Mouse (Mus musculus): ENCODE results near the gene Nrbp1. TPM values are rescaled to one million over a fixed set of nuclear protein-coding genes. Genes with fewer than 3 reads are reported as not detected.

The Nrbp1 gene
- polyA plus RNA-seq, 1 experiment from 2014 or later, result 165 TPM

DNA sequence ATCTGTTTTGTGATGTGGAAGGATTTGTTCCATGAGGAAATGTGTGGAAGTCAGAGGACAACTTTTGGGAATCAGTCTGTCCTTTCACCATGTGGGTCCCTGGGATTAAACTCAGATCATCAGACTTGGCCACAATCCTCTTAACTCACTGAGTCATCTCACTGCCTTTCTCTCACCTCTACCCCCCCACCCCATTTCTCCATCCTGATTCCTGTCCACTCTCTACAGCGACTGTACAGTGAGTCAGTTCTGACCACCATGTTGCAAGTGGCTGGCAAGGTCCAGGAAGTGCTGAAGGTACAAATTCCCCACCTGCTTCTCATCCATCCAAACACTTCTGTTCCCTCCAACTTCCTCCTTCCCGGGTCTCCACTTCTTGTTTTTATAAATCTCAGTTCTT lies 57.8 kb downstream of the Nrbp1 start:
- no peak overlapping the region for H3K27ac ChIP-seq (ENCODE audit: low read depth)
- DNase-seq, result no peak
- TF ChIP-seq CTCF (IDR thresholded peaks at IDR 0.05; ENCODE audit: low read depth), result no peak
- WGBS, result 36% methylated on average over 2 of the region's 2 CpGs
- H3K36me3 ChIP-seq (ENCODE audit: insufficient read depth), result peaks cover 4% of the 10 kb centered on the region; the same call in 1 of the 2 replicates
- no peak overlapping the region for H3K4me3 ChIP-seq (ENCODE audit: low read depth, low read length)
- no peak overlapping the region for H3K9ac ChIP-seq
- no peaks in the 10 kb centered on the region for H3K9me3 ChIP-seq (ENCODE audit: low read depth, low read length)
- no peak for ATAC-seq (ENCODE audit: insufficient read depth)
- H3K4me1 ChIP-seq (ENCODE audit: insufficient read depth), result no peaks in the 10 kb centered on the region
- no peak overlapping the region for H3K4me2 ChIP-seq
- no peaks in the 10 kb centered on the region for H3K27me3 ChIP-seq (ENCODE audit: insufficient read depth, low read length)

Other genes with a start within 250 kb of the Nrbp1 start
- gene Atraid, start 192.6 kb upstream of the Nrbp1 start, polyA plus RNA-seq (2014; fragmentation: Nextera tagmentation; extraction: Ambion mirVana), result 148 and 159 TPM in 2 replicates
- gene Slc5a6, start 191.9 kb upstream of the Nrbp1 start, polyA plus RNA-seq (2014; fragmentation: Nextera tagmentation; extraction: Ambion mirVana), result 7.2 and 8.0 TPM in 2 replicates
- 38.0 and 43.4 TPM in 2 replicates for gene Cad, start 186.1 kb upstream of the Nrbp1 start, polyA plus RNA-seq (2014; fragmentation: Nextera tagmentation; extraction: Ambion mirVana)
- not detected in 2 replicates for gene Dnajc5g, start 134.6 kb upstream of the Nrbp1 start, polyA plus RNA-seq (2014; fragmentation: Nextera tagmentation; extraction: Ambion mirVana)
- 0.38 TPM in 1 of 2 replicates, not detected in the other for gene Slc30a3, start 132.6 kb upstream of the Nrbp1 start, polyA plus RNA-seq (2014; fragmentation: Nextera tagmentation; extraction: Ambion mirVana)
- 0.30 TPM in 1 of 2 replicates, not detected in the other for gene Trim54, start 124.2 kb upstream of the Nrbp1 start, polyA plus RNA-seq (2014; fragmentation: Nextera tagmentation; extraction: Ambion mirVana)
- gene Ucn, start 102.0 kb upstream of the Nrbp1 start, polyA plus RNA-seq (2014; fragmentation: Nextera tagmentation; extraction: Ambion mirVana), result not detected in 2 replicates
- 55.3 and 58.3 TPM in 2 replicates for gene Mpv17, start 86.6 kb upstream of the Nrbp1 start, polyA plus RNA-seq (2014; fragmentation: Nextera tagmentation; extraction: Ambion mirVana)
- gene Gm29609, start 61.0 kb upstream of the Nrbp1 start, polyA plus RNA-seq (2014; fragmentation: Nextera tagmentation; extraction: Ambion mirVana), result 0.68 and 0.92 TPM in 2 replicates
- 74.1 and 78.6 TPM in 2 replicates for gene Gtf3c2, start 60.7 kb upstream of the Nrbp1 start, polyA plus RNA-seq (2014; fragmentation: Nextera tagmentation; extraction: Ambion mirVana)
- gene Snx17, start 47.6 kb upstream of the Nrbp1 start, polyA plus RNA-seq (2014; fragmentation: Nextera tagmentation; extraction: Ambion mirVana), result 130 and 131 TPM in 2 replicates
- gene Eif2b4, start 47.4 kb upstream of the Nrbp1 start, polyA plus RNA-seq (2014; fragmentation: Nextera tagmentation; extraction: Ambion mirVana), result 64.2 and 70.6 TPM in 2 replicates
- gene Zfp513, start 38.6 kb upstream of the Nrbp1 start, polyA plus RNA-seq (2014; fragmentation: Nextera tagmentation; extraction: Ambion mirVana), result 5.4 and 7.1 TPM in 2 replicates
- 144 and 148 TPM in 2 replicates for gene Ppm1g, start 20.2 kb upstream of the Nrbp1 start, polyA plus RNA-seq (2014; fragmentation: Nextera tagmentation; extraction: Ambion mirVana)
- 0.37 and 0.38 TPM in 2 replicates for gene Gm9970, start 368 bp downstream of the Nrbp1 start, polyA plus RNA-seq (2014; fragmentation: Nextera tagmentation; extraction: Ambion mirVana)
- gene Krtcap3, start 10.8 kb downstream of the Nrbp1 start, polyA plus RNA-seq (2014; fragmentation: Nextera tagmentation; extraction: Ambion mirVana), result 31.1 and 32.0 TPM in 2 replicates
- gene Ift172, start 50.3 kb downstream of the Nrbp1 start, polyA plus RNA-seq (2014; fragmentation: Nextera tagmentation; extraction: Ambion mirVana), result 32.3 and 36.4 TPM in 2 replicates
- gene Fndc4, start 55.2 kb downstream of the Nrbp1 start, polyA plus RNA-seq (2014; fragmentation: Nextera tagmentation; extraction: Ambion mirVana), result 58.5 and 68.6 TPM in 2 replicates
- 0.34 TPM in 1 of 2 replicates, not detected in the other for gene Gckr, start 56.6 kb downstream of the Nrbp1 start, polyA plus RNA-seq (2014; fragmentation: Nextera tagmentation; extraction: Ambion mirVana)
- gene Zfp512, start 211.6 kb downstream of the Nrbp1 start, polyA plus RNA-seq (2014; fragmentation: Nextera tagmentation; extraction: Ambion mirVana), result 50.1 and 51.8 TPM in 2 replicates
- 0.16 and 0.18 TPM in 2 replicates for gene 4930548H24Rik, start 244.9 kb downstream of the Nrbp1 start, polyA plus RNA-seq (2014; fragmentation: Nextera tagmentation; extraction: Ambion mirVana)